Mouse (Mus musculus) CH12.LX (cell line): ENCODE measurements around the gene Mcl1. TPM values are rescaled to one million over a fixed set of nuclear protein-coding genes. Genes with fewer than 3 reads are reported as not detected.

ENCODE experiments used
- DNase-seq: peaks from one replicate; pipeline ENCODE4 v3.0.0-alpha.2; 2013; ENCODE audit errors: extremely low read depth
- H3K27ac ChIP-seq: 2 replicates; pipeline ENCODE4 v1.5.1; 2012; ENCODE audit warnings: low read depth, mild to moderate bottlenecking, control low read depth, moderate library complexity; ENCODE audit not compliant: insufficient read depth
- H3K27me3 ChIP-seq: replicated peaks from 2 replicates; pipeline ENCODE3; 2012; ENCODE audit warnings: inconsistent platforms
- H3K36me3 ChIP-seq, 2 experiments: replicated peaks in 1 of 2; 2 replicates each; pipeline versions ENCODE3 to v1.6.1; 2012; ENCODE audit warnings: inconsistent platforms in 1 of 2, low read length in 1 of 2, mild to moderate bottlenecking in 1 of 2, mixed read lengths in 1 of 2, moderate library complexity in 1 of 2; ENCODE audit not compliant: control insufficient read depth in 1 of 2, insufficient read depth in 1 of 2
- H3K4me1 ChIP-seq, 2 experiments: 2 replicates each; pipeline ENCODE4 v1.6.1; 2012; ENCODE audit warnings: inconsistent platforms in 1 of 2, moderate library complexity in 1 of 2; ENCODE audit not compliant: insufficient read depth in 2 of 2, control insufficient read depth in 1 of 2
- H3K4me2 ChIP-seq: 2 replicates; pipeline ENCODE4 v1.6.1; 2012; ENCODE audit warnings: low read depth, mild to moderate bottlenecking, control low read depth; ENCODE audit not compliant: poor library complexity, insufficient read depth, severe bottlenecking
- H3K4me3 ChIP-seq, 3 experiments: fragments of 150-350 bp in 1 of 3; sonication (generic) in 1 of 3; replicated peaks in 1 of 3; 2 replicates each; pipeline versions ENCODE3 to v1.5.1; 2011 to 2012; ENCODE audit warnings: low read depth in 2 of 3, low read length in 2 of 3, mild to moderate bottlenecking in 2 of 3, moderate library complexity in 2 of 3, control low read depth in 1 of 3, improper control_type of control experiment in 1 of 3, inconsistent platforms in 1 of 3, mixed read lengths in 1 of 3; ENCODE audit not compliant: poor library complexity in 1 of 3
- H3K79me2 ChIP-seq: replicated peaks from 2 replicates; pipeline ENCODE4 v1.6.1; 2012; ENCODE audit warnings: mild to moderate bottlenecking, moderate library complexity; ENCODE audit not compliant: control insufficient read depth, poor library complexity, insufficient read depth, severe bottlenecking; ENCODE audit errors: extremely low read depth
- H3K9ac ChIP-seq: 2 replicates; pipeline ENCODE4 v1.6.1; 2012; ENCODE audit warnings: low read depth, mild to moderate bottlenecking, control low read depth, moderate library complexity; ENCODE audit not compliant: insufficient read depth
- H3K9me3 ChIP-seq: replicated peaks from 2 replicates; pipeline ENCODE3; 2012; ENCODE audit warnings: low read length, inconsistent platforms, mixed read lengths
- BHLHE40 ChIP-seq: IDR thresholded peaks from 2 replicates; pipeline ENCODE4 v1.6.1; 2011; ENCODE audit warnings: mild to moderate bottlenecking, low read depth, low read length, improper control_type of control experiment
- CHD1 ChIP-seq: IDR thresholded peaks from 2 replicates; pipeline ENCODE4 v1.6.1; 2012; ENCODE audit warnings: low read depth, low read length, improper control_type of control experiment, inconsistent platforms
- CHD2 ChIP-seq: IDR thresholded peaks from 2 replicates; pipeline ENCODE4 v1.6.1; 2011; ENCODE audit warnings: low read length, improper control_type of control experiment
- CTCF ChIP-seq, 2 experiments: IDR thresholded peaks in 1 of 2; conservative IDR thresholded peaks in 1 of 2; 2 replicates each; pipeline ENCODE4 v1.5.1; 2011 to 2012; ENCODE audit warnings: low read depth in 2 of 2, low read length in 2 of 2, improper control_type of control experiment in 1 of 2, inconsistent platforms in 1 of 2, mild to moderate bottlenecking in 1 of 2, moderate library complexity in 1 of 2
- E2F4 ChIP-seq: IDR thresholded peaks from 2 replicates; pipeline ENCODE4 v1.6.1; 2011; ENCODE audit warnings: low read depth, low read length, improper control_type of control experiment; ENCODE audit not compliant: insufficient replicate concordance
- ELF1 ChIP-seq: IDR thresholded peaks from 2 replicates; pipeline ENCODE4 v1.6.1; 2014; ENCODE audit warnings: low read depth, mild to moderate bottlenecking, inconsistent platforms, low read length, improper control_type of control experiment
- EP300 ChIP-seq: IDR thresholded peaks from 2 replicates; pipeline ENCODE4 v1.6.1; 2011; ENCODE audit warnings: low read length, improper control_type of control experiment
- ETS1 ChIP-seq: conservative IDR thresholded peaks from 2 replicates; pipeline ENCODE4 v1.6.1; 2012; ENCODE audit warnings: low read depth, mild to moderate bottlenecking, inconsistent platforms, low read length, improper control_type of control experiment, moderate library complexity
- HCFC1 ChIP-seq: IDR thresholded peaks from 2 replicates; pipeline ENCODE4 v1.6.1; 2012; ENCODE audit warnings: low read depth, mild to moderate bottlenecking, inconsistent platforms, low read length, improper control_type of control experiment
- IRF4 ChIP-seq: IDR thresholded peaks from 2 replicates; pipeline ENCODE4 v1.6.1; 2014; ENCODE audit warnings: low read depth, mild to moderate bottlenecking, inconsistent platforms, low read length, improper control_type of control experiment
- JUN ChIP-seq: IDR thresholded peaks from 2 replicates; pipeline ENCODE4 v1.6.1; 2011; ENCODE audit warnings: low read depth, mild to moderate bottlenecking, low read length, improper control_type of control experiment, moderate library complexity; ENCODE audit not compliant: insufficient read depth
- JUND ChIP-seq: conservative IDR thresholded peaks from 2 replicates; pipeline ENCODE4 v1.6.1; 2011; ENCODE audit warnings: low read depth, low read length, improper control_type of control experiment
- KAT2A ChIP-seq: IDR thresholded peaks from 2 replicates; pipeline ENCODE4 v1.6.1; 2012; ENCODE audit warnings: low read length, improper control_type of control experiment, inconsistent platforms; ENCODE audit not compliant: insufficient replicate concordance
- MAFK ChIP-seq: IDR thresholded peaks from 2 replicates; pipeline ENCODE4 v1.6.1; 2011; ENCODE audit warnings: low read length, improper control_type of control experiment; ENCODE audit not compliant: insufficient replicate concordance
- MAZ ChIP-seq: IDR thresholded peaks from 2 replicates; pipeline ENCODE4 v1.6.1; 2012; ENCODE audit warnings: low read depth, mild to moderate bottlenecking, inconsistent platforms, low read length, improper control_type of control experiment, moderate library complexity
- MEF2A ChIP-seq: IDR thresholded peaks from 2 replicates; pipeline ENCODE4 v1.6.1; 2014; ENCODE audit warnings: low read depth, mild to moderate bottlenecking, inconsistent platforms, low read length, improper control_type of control experiment, borderline replicate concordance
- MXI1 ChIP-seq: IDR thresholded peaks from 2 replicates; pipeline ENCODE4 v1.6.1; 2011; ENCODE audit warnings: mild to moderate bottlenecking, low read depth, low read length, improper control_type of control experiment
- NRF1 ChIP-seq: IDR thresholded peaks from 2 replicates; pipeline ENCODE4 v1.6.1; 2014; ENCODE audit warnings: low read depth, mild to moderate bottlenecking, inconsistent platforms, low read length, improper control_type of control experiment, moderate library complexity
- POLR2A ChIP-seq: IDR thresholded peaks from 2 replicates; pipeline ENCODE4 v1.6.1; 2011; ENCODE audit warnings: low read depth, mild to moderate bottlenecking, improper control_type of control experiment, low read length
- POLR2AphosphoS2 ChIP-seq: IDR thresholded peaks from 2 replicates; pipeline ENCODE4 v1.6.1; 2011; ENCODE audit warnings: low read depth, low read length, improper control_type of control experiment
- RAD21 ChIP-seq: IDR thresholded peaks from 2 replicates; pipeline ENCODE4 v1.6.1; 2011; ENCODE audit warnings: low read depth, mild to moderate bottlenecking, low read length, improper control_type of control experiment, moderate library complexity
- RCOR1 ChIP-seq: conservative IDR thresholded peaks from 2 replicates; pipeline ENCODE4 v1.6.1; 2012; ENCODE audit warnings: low read depth, mild to moderate bottlenecking, inconsistent platforms, low read length, improper control_type of control experiment
- SIN3A ChIP-seq: IDR thresholded peaks from 2 replicates; pipeline ENCODE4 v1.6.1; 2012; ENCODE audit warnings: low read length, improper control_type of control experiment, inconsistent platforms
- SMC3 ChIP-seq: IDR thresholded peaks from 2 replicates; pipeline ENCODE4 v1.6.1; 2011; ENCODE audit warnings: low read depth, low read length, improper control_type of control experiment
- TBP ChIP-seq: conservative IDR thresholded peaks from 2 replicates; pipeline ENCODE4 v1.6.1; 2011; ENCODE audit warnings: low read depth, low read length, improper control_type of control experiment
- TCF12 ChIP-seq: IDR thresholded peaks from 2 replicates; pipeline ENCODE4 v1.6.1; 2014; ENCODE audit warnings: low read depth, mild to moderate bottlenecking, inconsistent platforms, low read length, improper control_type of control experiment
- USF2 ChIP-seq: conservative IDR thresholded peaks from 2 replicates; pipeline ENCODE4 v1.6.1; 2011; ENCODE audit warnings: low read depth, low read length, improper control_type of control experiment
- ZKSCAN1 ChIP-seq: IDR thresholded peaks from 2 replicates; pipeline ENCODE4 v1.6.1; 2012; ENCODE audit warnings: low read depth, inconsistent platforms, low read length, improper control_type of control experiment, borderline replicate concordance
- dilution Hi-C: fragments of 300-500 bp; cut with MboI; formaldehyde crosslinking; loops from 2 replicates; pipeline ENCODE4 v1.14.3; 2020; ENCODE audit warnings: low sequenced_read_pairs; ENCODE audit not compliant: extremely low pct_unique_long_range_greater_than_20kb, extremely low pct_ligation_motif_present
- in situ Hi-C: fragments of 300-500 bp; cut with MboI; formaldehyde crosslinking; loops from 3 replicates; pipeline ENCODE4 v1.14.3; 2019; ENCODE audit warnings: low sequenced_read_pairs, low pct_ligation_motif_present, low pct_unique_long_range_greater_than_20kb, mixed read lengths
- polyA plus RNA-seq: library from polyadenylated mRNA; unstranded; fragments of >175 nt; gene quantifications from 2 replicates; pipeline ENCODE4 v1.2.1, GENCODE M21; 2012; ENCODE audit warnings: low read depth; ENCODE audit not compliant: insufficient read length
- total RNA-seq, 2 experiments: library from RNA; depleted of rRNA; stranded (reverse); fragments of 300-350 nt in 1 of 2; fragments of >200 nt in 1 of 2; gene quantifications; 2 replicates each; pipeline ENCODE4 v1.2.3; 2012 to 2014

The Mcl1 gene
- total and polyA plus RNA-seq, 3 experiments = 95.9 to 225 (median 188) TPM

GRCm38 (mm10) chr3:95693821-95694807 lies 35.5 kb downstream of the Mcl1 start (continued):
- peak; percentile 86 for TF ChIP-seq ZKSCAN1
- no peak for TF ChIP-seq POLR2AphosphoS2
- TF ChIP-seq CHD1 = no peak
- TF ChIP-seq KAT2A = no peak
- TF ChIP-seq JUN = peak; percentile 5; the same call in 1 of the 2 replicates
- no peak for TF ChIP-seq USF2
- TF ChIP-seq IRF4 = peak; percentile 86
- no peak for TF ChIP-seq CHD2
- TF ChIP-seq POLR2A = no peak
- no peak for TF ChIP-seq HCFC1
- TF ChIP-seq SIN3A = no peak; the same call in 1 of the 2 replicates
- no peak for TF ChIP-seq CTCF (conservative IDR thresholded peaks at IDR 0.05 in 1 of 2, IDR thresholded peaks at IDR 0.05 in 1 of 2; ENCODE audit: low read depth in 2 of 2, low read length in 2 of 2)
- peak; percentile 82 for TF ChIP-seq EP300

DNA sequence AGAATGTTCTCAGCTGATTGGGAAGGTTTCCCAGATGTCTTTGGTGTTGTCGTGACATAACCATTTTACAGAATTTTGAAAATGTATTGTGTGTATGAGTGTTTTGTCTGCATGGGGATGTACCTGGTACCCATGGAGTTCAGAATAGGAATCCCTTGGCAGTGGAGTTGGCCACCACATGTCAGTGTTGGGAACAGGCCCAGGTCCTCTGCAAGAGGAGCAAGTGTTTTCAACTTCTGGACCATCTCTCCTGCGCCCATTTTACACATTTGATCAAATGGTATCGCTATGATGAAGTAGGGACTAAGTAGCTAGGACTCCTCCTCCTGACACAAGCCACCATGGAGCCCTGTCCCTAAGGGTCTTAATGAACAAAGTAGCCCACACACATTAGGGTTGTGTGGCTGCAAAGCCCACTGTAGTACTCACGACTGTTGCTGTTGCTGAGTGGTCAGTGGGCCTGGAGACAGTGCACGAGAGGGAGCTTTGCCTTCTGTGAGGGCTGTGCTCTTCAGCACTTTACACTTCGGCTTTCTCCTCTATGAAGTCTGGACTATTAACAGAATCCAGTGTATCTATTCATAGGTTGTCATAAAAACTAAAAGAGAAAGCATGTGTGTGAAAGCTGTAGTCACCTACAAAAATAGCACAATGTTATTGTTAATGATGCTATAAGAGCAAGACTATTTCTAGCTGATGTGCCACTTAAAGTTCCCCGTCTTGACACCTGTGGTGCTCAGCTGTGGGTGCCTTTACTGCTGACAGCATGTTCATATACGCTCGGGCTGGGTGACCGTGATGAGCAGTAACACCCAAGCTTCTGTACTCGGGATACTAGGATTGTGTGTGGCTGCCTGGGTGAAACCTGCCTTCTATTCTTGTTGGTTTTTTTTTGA lies 36.5 kb downstream of the Mcl1 start:
- no peaks in the 10 kb centered on the region for H3K36me3 ChIP-seq
- peak overlapping the region; percentile 16; the same call in 1 of the 2 replicates for H3K4me2 ChIP-seq
- H3K4me3 ChIP-seq = no peak overlapping the region
- in situ Hi-C loops = no loop called here
- no peaks in the 10 kb centered on the region for H3K27me3 ChIP-seq
- dilution Hi-C loops = no loop called here
- TF ChIP-seq NRF1 (no peak), RCOR1 (no peak), TCF12 (peak; percentile 64; the same call in 1 of the 2 replicates), RAD21 (no peak), BHLHE40 (peak; percentile 52), MAFK (no peak), EP300 (no peak; the same call in 1 of the 2 replicates), ETS1 (peak; percentile 82), E2F4 (no peak), SMC3 (no peak), CHD1 (no peak), ELF1 (no peak), MXI1 (no peak), MAZ (no peak), JUND (no peak), MEF2A (peak; percentile 95), TBP (no peak)
- DNase-seq = no peak
- H3K4me1 ChIP-seq = peaks cover 24 to 58% of the 10 kb centered on the region in 2 experiments
- H3K79me2 ChIP-seq = no peaks in the 10 kb centered on the region
- H3K9me3 ChIP-seq = no peaks in the 10 kb centered on the region
- H3K9ac ChIP-seq = no peak overlapping the region
- no peak overlapping the region for H3K27ac ChIP-seq
